Mouse (Mus musculus) thymus, adult 2 months (tissue): ENCODE data around the gene Ly86.

Experiments used
- CTCF ChIP-seq: fragments of 200-500 bp; IDR thresholded peaks from 2 replicates; pipeline ENCODE4 v1.5.1; 2012; ENCODE audit warnings: mild to moderate bottlenecking, control low read depth, low read length, moderate library complexity, borderline replicate concordance; ENCODE audit not compliant: control insufficient read depth, poor library complexity, insufficient read depth; ENCODE audit errors: extremely low read depth
- POLR2A ChIP-seq: fragments of 200-500 bp; IDR thresholded peaks from 2 replicates; pipeline ENCODE4 v1.6.1; 2012; ENCODE audit warnings: mild to moderate bottlenecking, low read length, control low read depth, moderate library complexity; ENCODE audit not compliant: control insufficient read depth, poor library complexity, insufficient read depth; ENCODE audit errors: extremely low read depth

DNA sequence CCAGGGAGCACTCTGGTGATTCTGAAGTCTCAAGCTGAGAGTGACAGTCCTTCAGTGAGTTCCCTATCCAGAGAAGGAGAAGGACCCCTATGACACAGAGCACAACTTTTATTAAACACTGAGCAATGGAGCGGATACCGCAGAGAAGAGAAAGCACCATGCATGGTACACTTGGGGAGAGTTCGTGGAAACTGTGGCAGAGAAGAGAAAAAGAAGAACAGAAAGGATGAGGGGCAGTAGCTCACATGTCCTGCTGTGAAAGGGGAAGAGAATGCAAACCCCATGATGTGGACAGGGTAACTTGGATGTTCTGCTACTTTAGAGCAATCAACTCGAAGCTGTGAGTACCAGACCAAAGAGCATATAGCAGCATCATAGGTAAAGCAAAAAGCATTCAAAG lies 14.0 kb upstream of the Ly86 start:
- TF ChIP-seq POLR2A, result no peak
- TF ChIP-seq CTCF, result no peak
